In genomic region chr17:50510279-50510678, GRCm38 (mm10) we compare ENCODE assay signal across 7 mouse cellular contexts. TPM values are rescaled to one million over a fixed set of nuclear protein-coding genes. Genes with fewer than 3 reads are reported as not detected.
DNase-seq lines count a peak whose midpoint lies in the region; ATAC-seq and TF ChIP-seq lines count a peak whose summit lies in the region.

No protein-coding gene starts in this region.

- H3K9ac ChIP-seq in lung, postnatal 0 days (replicated peaks; ENCODE audit: low read depth): 0 out of 2 replicates have a peak overlapping the region, but pooled peaks have one; percentile 73
- peak overlapping the region; percentile 95 for H3K9ac ChIP-seq in forebrain, embryonic 14.5 days (ENCODE audit: low read length)
- peak overlapping the region; percentile 81; the same call in 1 of the 2 replicates for H3K9ac ChIP-seq in liver, embryonic 12.5 days
- H3K9ac ChIP-seq in stomach, postnatal 0 days (ENCODE audit: low read length): no peak overlapping the region

- H3K9me3 ChIP-seq in lung, postnatal 0 days (ENCODE audit: low read length): no peaks in the 10 kb centered on the region
- no peaks in the 10 kb centered on the region for H3K9me3 ChIP-seq in forebrain, embryonic 14.5 days (replicated peaks; ENCODE audit: control insufficient read depth, low read length)
- no peaks in the 10 kb centered on the region for H3K9me3 ChIP-seq in liver, embryonic 12.5 days (replicated peaks)
- H3K9me3 ChIP-seq in stomach, postnatal 0 days (ENCODE audit: control insufficient read depth, low read length): no peaks in the 10 kb centered on the region

- no peaks in the 10 kb centered on the region for H3K27me3 ChIP-seq in lung, postnatal 0 days (replicated peaks; ENCODE audit: insufficient read depth, low read length)
- H3K27me3 ChIP-seq in forebrain, embryonic 14.5 days (replicated peaks; ENCODE audit: control insufficient read depth, insufficient read depth, low read length): no peaks in the 10 kb centered on the region; the same call in 1 of the 2 replicates
- H3K27me3 ChIP-seq in liver, embryonic 12.5 days (replicated peaks): peaks cover 16% of the 10 kb centered on the region
- H3K27me3 ChIP-seq in stomach, postnatal 0 days (ENCODE audit: control insufficient read depth, insufficient read depth, low read length): no peaks in the 10 kb centered on the region

- ATAC-seq in lung, postnatal 0 days: no peak
- no peak for ATAC-seq in forebrain, embryonic 14.5 days
- ATAC-seq in liver, embryonic 12.5 days: no peak
- ATAC-seq in stomach, postnatal 0 days (ENCODE audit: low FRiP score, low TSS enrichment): no peak

- H3K36me3 ChIP-seq in lung, postnatal 0 days (ENCODE audit: insufficient read depth, low read length): no peaks in the 10 kb centered on the region
- no peaks in the 10 kb centered on the region for H3K36me3 ChIP-seq in forebrain, embryonic 14.5 days (ENCODE audit: control insufficient read depth, insufficient read depth, low read length)
- H3K36me3 ChIP-seq in liver, embryonic 12.5 days: no peaks in the 10 kb centered on the region
- no peaks in the 10 kb centered on the region for H3K36me3 ChIP-seq in stomach, postnatal 0 days (ENCODE audit: control insufficient read depth, insufficient read depth, low read length)

- TF ChIP-seq EP300 in lung, postnatal 0 days (IDR thresholded peaks at IDR 0.05): no peak
- no peak for TF ChIP-seq EP300 in stomach, postnatal 0 days (optimal IDR thresholded peaks at IDR 0.05)

- 47% methylated on average over 2 of the region's 2 CpGs for WGBS in lung, postnatal 0 days
- WGBS in forebrain, embryonic 14.5 days: 30% methylated on average over 2 of the region's 2 CpGs
- 30% methylated on average over 2 of the region's 2 CpGs for WGBS in liver, embryonic 12.5 days (ENCODE audit: insufficient replicate concordance)
- 50% methylated on average over 2 of the region's 2 CpGs for WGBS in stomach, postnatal 0 days

- intact Hi-C loops in left cerebral cortex, postnatal 36 days (cut with DNase I): loop anchor here (5.0 kb wide), 1 partner anchor 287 kb away; no protein-coding TSS in a partner anchor

- peaks cover 3% of the 10 kb centered on the region; the same call in 1 of the 2 replicates for H3K4me1 ChIP-seq in lung, postnatal 0 days (ENCODE audit: insufficient read depth, low read depth, low read length)
- peaks cover 12% of the 10 kb centered on the region for H3K4me1 ChIP-seq in forebrain, embryonic 14.5 days (ENCODE audit: control insufficient read depth, insufficient read depth, low read length)
- H3K4me1 ChIP-seq in liver, embryonic 12.5 days: peaks cover 30% of the 10 kb centered on the region
- no peaks in the 10 kb centered on the region for H3K4me1 ChIP-seq in stomach, postnatal 0 days (replicated peaks; ENCODE audit: control insufficient read depth, insufficient read depth)

- no peak for TF ChIP-seq CTCF in lung, postnatal 0 days (IDR thresholded peaks at IDR 0.05)
- TF ChIP-seq CTCF in stomach, postnatal 0 days (IDR thresholded peaks at IDR 0.05; ENCODE audit: low read depth): no peak

- peak overlapping the region; percentile 68 for H3K4me3 ChIP-seq in lung, postnatal 0 days (ENCODE audit: low read depth, low read length)
- peak overlapping the region; percentile 81 for H3K4me3 ChIP-seq in forebrain, embryonic 14.5 days (ENCODE audit: low read depth, low read length)
- peak overlapping the region; percentile 84 for H3K4me3 ChIP-seq in liver, embryonic 12.5 days
- peak overlapping the region; percentile 95 for H3K4me3 ChIP-seq in stomach, postnatal 0 days (ENCODE audit: low read depth, low read length)

- no peak overlapping the region for H3K27ac ChIP-seq in lung, postnatal 0 days (ENCODE audit: low read length)
- H3K27ac ChIP-seq in forebrain, embryonic 14.5 days (ENCODE audit: low read depth, low read length): no peak overlapping the region
- no peak overlapping the region for H3K27ac ChIP-seq in liver, embryonic 12.5 days
- H3K27ac ChIP-seq in stomach, postnatal 0 days (replicated peaks): no peak overlapping the region

- peak overlapping the region; percentile 89 for H3K4me2 ChIP-seq in lung, postnatal 0 days (replicated peaks; ENCODE audit: low read depth, low read length)
- H3K4me2 ChIP-seq in forebrain, embryonic 14.5 days (ENCODE audit: low read length): peak overlapping the region; percentile 60
- peak overlapping the region; percentile 92 for H3K4me2 ChIP-seq in liver, embryonic 12.5 days
- peak overlapping the region; percentile 87 for H3K4me2 ChIP-seq in stomach, postnatal 0 days (replicated peaks; ENCODE audit: low read depth)

- DNase-seq in lung, postnatal 0 days (ENCODE audit: low spot score): no peak
- DNase-seq in lung, postnatal 10 days: no peak
- no peak for DNase-seq in forebrain, embryonic 14.5 days (ENCODE audit: low spot score)
- DNase-seq in stomach, postnatal 0 days (ENCODE audit: low spot score): no peak
- DNase-seq in left cerebral cortex, postnatal 36 days (ENCODE audit: low spot score in 2 of 2): no peak
- no peak for DNase-seq in embryo, embryonic 10 days (ENCODE audit: low spot score)

RNA-seq across cellular contexts. Expression of gene Plcl2, which starts 1.1 kb away (rescaled TPM):
- polyA plus RNA-seq in lung, postnatal 0 days (2015; fragmentation: Nextera tagmentation; extraction: Ambion mirVana): 1.0 and 1.3 TPM in 2 replicates
- 10.4 and 11.3 TPM in 2 replicates for polyA plus RNA-seq in forebrain, embryonic 14.5 days (2014; fragmentation: Nextera tagmentation; extraction: Ambion mirVana)
- polyA plus RNA-seq in liver, embryonic 12.5 days (2016; fragmentation: Nextera tagmentation; extraction: Ambion mirVana): 2.4 and 3.1 TPM in 2 replicates
- polyA plus RNA-seq in stomach, postnatal 0 days (2015; fragmentation: Nextera tagmentation; extraction: Ambion mirVana): 2.3 and 2.6 TPM in 2 replicates
- 10 to 100 TPM; 84.0 to 89.2 TPM for total RNA-seq in left cerebral cortex, postnatal 36 days (2021)
